ENCODE assay signal across 8 mouse cellular contexts in the genomic region with DNA sequence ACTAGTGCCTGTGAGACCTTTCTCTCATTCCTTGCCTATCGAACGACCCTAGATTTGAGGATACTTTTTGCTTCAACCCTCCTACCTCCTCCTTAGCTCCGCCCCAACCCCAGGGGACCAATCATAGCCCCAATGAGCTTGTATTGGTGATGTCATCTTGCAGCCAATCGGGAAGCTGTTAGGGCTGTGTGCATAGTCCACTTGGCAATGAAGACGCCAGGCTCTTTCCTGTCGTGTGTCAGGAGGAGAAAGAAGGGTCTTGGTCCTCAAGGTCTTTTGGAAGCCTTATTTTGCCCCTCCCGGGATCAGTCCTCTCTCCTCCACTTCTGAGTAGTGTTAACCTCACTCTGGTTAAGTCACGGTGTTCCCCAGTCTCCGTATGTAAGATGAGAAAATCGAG. TPM values are rescaled to one million over a fixed set of nuclear protein-coding genes. Genes with fewer than 3 reads are reported as not detected.
A peak's percentile ranks its signal among the peaks of the same experiment; 100 is the strongest.
DNase-seq lines count a peak whose midpoint lies in the region; ATAC-seq and TF ChIP-seq lines count a peak whose summit lies in the region.

No protein-coding gene starts in this region.

- WGBS in forebrain, embryonic 15.5 days = under 1% methylated on average over 10 of the region's 10 CpGs
- 5% methylated on average over 10 of the region's 10 CpGs for WGBS in liver, embryonic 15.5 days (ENCODE audit: insufficient replicate concordance)
- 4% methylated on average over 10 of the region's 10 CpGs for WGBS in neural tube, embryonic 11.5 days

- peak overlapping the region; percentile 63 for H3K4me3 ChIP-seq in E14TG2a.4 (replicated peaks; ENCODE audit: low read length)
- H3K4me3 ChIP-seq in forebrain, embryonic 15.5 days = peak overlapping the region; percentile 44
- H3K4me3 ChIP-seq in liver, embryonic 15.5 days (replicated peaks) = no peak overlapping the region
- 0 out of 2 replicates have a peak overlapping the region, but pooled peaks have one; percentile 6 for H3K4me3 ChIP-seq in neural tube, embryonic 11.5 days (ENCODE audit: low read depth, low read length)

- no peaks in the 10 kb centered on the region for H3K9me3 ChIP-seq in E14TG2a.4 (ENCODE audit: low read length)
- H3K9me3 ChIP-seq in forebrain, embryonic 15.5 days = no peaks in the 10 kb centered on the region
- H3K9me3 ChIP-seq in liver, embryonic 15.5 days (replicated peaks) = no peaks in the 10 kb centered on the region
- H3K9me3 ChIP-seq in neural tube, embryonic 11.5 days (ENCODE audit: control insufficient read depth, low read length) = no peaks in the 10 kb centered on the region

- H3K27ac ChIP-seq in forebrain, embryonic 15.5 days (replicated peaks) = peak overlapping the region; percentile 92
- H3K27ac ChIP-seq in liver, embryonic 15.5 days (replicated peaks) = no peak overlapping the region
- H3K27ac ChIP-seq in neural tube, embryonic 11.5 days (ENCODE audit: low read depth, low read length) = no peak overlapping the region

- H3K4me1 ChIP-seq in E14TG2a.4 (replicated peaks; ENCODE audit: low read depth, low read length) = peaks cover 58% of the 10 kb centered on the region
- H3K4me1 ChIP-seq in forebrain, embryonic 15.5 days = peaks cover 64% of the 10 kb centered on the region
- H3K4me1 ChIP-seq in liver, embryonic 15.5 days (replicated peaks) = 0 out of 2 replicates have a peak, but pooled peaks cover 4% of the 10 kb centered on the region
- peaks cover 20% of the 10 kb centered on the region for H3K4me1 ChIP-seq in neural tube, embryonic 11.5 days (ENCODE audit: control insufficient read depth, insufficient read depth, low read length)

- peak; percentile 93 for ATAC-seq in forebrain, embryonic 15.5 days (replicated peaks)
- ATAC-seq in liver, embryonic 15.5 days (ENCODE audit: insufficient read depth) = no peak
- ATAC-seq in neural tube, embryonic 11.5 days (ENCODE audit: insufficient read depth, low FRiP score, low TSS enrichment) = peak; percentile 86

- intact Hi-C loops in heart, postnatal 10 days (cut with DNase I) = no loop called here

- peak overlapping the region; percentile 53 for H3K4me2 ChIP-seq in forebrain, embryonic 15.5 days (replicated peaks)
- peak overlapping the region; percentile 44 for H3K4me2 ChIP-seq in liver, embryonic 15.5 days
- H3K4me2 ChIP-seq in neural tube, embryonic 11.5 days (ENCODE audit: low read depth) = peak overlapping the region; percentile 29

- no peaks in the 10 kb centered on the region for H3K36me3 ChIP-seq in E14TG2a.4 (ENCODE audit: insufficient read depth, low read length)
- no peaks in the 10 kb centered on the region for H3K36me3 ChIP-seq in forebrain, embryonic 15.5 days
- H3K36me3 ChIP-seq in liver, embryonic 15.5 days (replicated peaks) = no peaks in the 10 kb centered on the region
- H3K36me3 ChIP-seq in neural tube, embryonic 11.5 days (ENCODE audit: control insufficient read depth, insufficient read depth, low read length) = no peaks in the 10 kb centered on the region

- no peak for TF ChIP-seq CTCF in E14TG2a.4 (conservative IDR thresholded peaks at IDR 0.05; ENCODE audit: low read length)

- H3K9ac ChIP-seq in forebrain, embryonic 15.5 days (replicated peaks) = peak overlapping the region; percentile 59
- H3K9ac ChIP-seq in liver, embryonic 15.5 days = no peak overlapping the region
- 0 out of 2 replicates have a peak overlapping the region, but pooled peaks have one; percentile 1 for H3K9ac ChIP-seq in neural tube, embryonic 11.5 days (ENCODE audit: low read length)

- H3K27me3 ChIP-seq in E14TG2a.4 (ENCODE audit: insufficient read depth, low read length) = peaks cover 24% of the 10 kb centered on the region
- no peaks in the 10 kb centered on the region for H3K27me3 ChIP-seq in forebrain, embryonic 15.5 days
- peaks cover 10% of the 10 kb centered on the region for H3K27me3 ChIP-seq in liver, embryonic 15.5 days
- no peaks in the 10 kb centered on the region for H3K27me3 ChIP-seq in neural tube, embryonic 11.5 days (ENCODE audit: control insufficient read depth, insufficient read depth, low read length)

- peak; percentile 75 for DNase-seq in cerebellum, adult 11 months
- peak; percentile 75 to 82 for DNase-seq in heart, postnatal 10 days
- DNase-seq in kidney, postnatal 25 days = peak; percentile 69 to 86
- DNase-seq in neural tube, embryonic 11.5 days (ENCODE audit: low spot score) = peak; percentile 85
- peak; percentile 74 for DNase-seq in testis, postnatal 14 days (ENCODE audit: low spot score)

RNA-seq across cellular contexts. Expression of gene Pde1b, which starts 11.3 kb away (rescaled TPM):
- 71.3 and 73.2 TPM in 2 replicates for polyA plus RNA-seq in forebrain, embryonic 15.5 days (2015; fragmentation: Nextera tagmentation; extraction: Ambion mirVana)
- total RNA-seq in heart, postnatal 10 days (2021) = 1 to 10 TPM; 2.7 to 2.8 TPM
- 0.25 and 0.29 TPM in 2 replicates for polyA plus RNA-seq in liver, embryonic 15.5 days (2015; fragmentation: Nextera tagmentation; extraction: Ambion mirVana)
- polyA plus RNA-seq in neural tube, embryonic 11.5 days (2014; fragmentation: Nextera tagmentation; extraction: Ambion mirVana) = 26.8 and 27.6 TPM in 2 replicates

RNA-seq across cellular contexts. Expression of gene Ppp1r1a, which starts 23.7 kb away (rescaled TPM):
- polyA plus RNA-seq in forebrain, embryonic 15.5 days (2015; fragmentation: Nextera tagmentation; extraction: Ambion mirVana) = 100 TPM in 2 replicates
- 10 to 100 TPM; 14.8 to 18.0 TPM for total RNA-seq in heart, postnatal 10 days (2021)
- polyA plus RNA-seq in liver, embryonic 15.5 days (2015; fragmentation: Nextera tagmentation; extraction: Ambion mirVana) = 0.30 and 0.66 TPM in 2 replicates
- polyA plus RNA-seq in neural tube, embryonic 11.5 days (2014; fragmentation: Nextera tagmentation; extraction: Ambion mirVana) = 34.7 and 35.6 TPM in 2 replicates

RNA-seq across cellular contexts. Expression of gene Glycam1, which starts 50.8 kb away (rescaled TPM):
- not detected in 2 replicates for polyA plus RNA-seq in forebrain, embryonic 15.5 days (2015; fragmentation: Nextera tagmentation; extraction: Ambion mirVana)
- not detected for total RNA-seq in heart, postnatal 10 days (2021)
- not detected in 2 replicates for polyA plus RNA-seq in liver, embryonic 15.5 days (2015; fragmentation: Nextera tagmentation; extraction: Ambion mirVana)
- not detected in 2 replicates for polyA plus RNA-seq in neural tube, embryonic 11.5 days (2014; fragmentation: Nextera tagmentation; extraction: Ambion mirVana)

Comparison
In these comparisons a context has a peak if more than half of its experiments do, and no peak if none do; other contexts are left out.
1. RNA of gene Pde1b, which starts 11.3 kb away (polyA plus RNA-seq): 71.3 to 73.2 TPM in forebrain, embryonic 15.5 days and 26.8 to 27.6 TPM in neural tube, embryonic 11.5 days; 0.25 to 0.29 TPM in liver, embryonic 15.5 days; every median in the first group is over 10 times any median in the second.
2. RNA of gene Ppp1r1a, which starts 23.7 kb away (polyA plus RNA-seq): 100 TPM in forebrain, embryonic 15.5 days and 34.7 to 35.6 TPM in neural tube, embryonic 11.5 days; 0.30 to 0.66 TPM in liver, embryonic 15.5 days; every median in the first group is over 10 times any median in the second.
3. Peak in every context shown above with its lines, with median percentiles within 50 percentile points of each other: DNase-seq and H3K4me2 ChIP-seq.